Mouse (Mus musculus) liver, adult 10 weeks (tissue): ENCODE measurements around the gene Dok1. TPM values are rescaled to one million over a fixed set of nuclear protein-coding genes. Genes with fewer than 3 reads are reported as not detected.

ENCODE experiments used
- polyA plus RNA-seq: library from polyadenylated mRNA; stranded (reverse); fragments of 350-450 nt; fragmentation: Illumina TruSeq; extraction: RNeasy Lipid Tissue Mini Kit (QIAGEN cat#74804); gene quantifications from one replicate; pipeline ENCODE4 v1.2.3, GENCODE M21; 2014; ENCODE audit warnings: low read depth, low replicate concordance

The Dok1 gene
- not detected for polyA plus RNA-seq

DNA sequence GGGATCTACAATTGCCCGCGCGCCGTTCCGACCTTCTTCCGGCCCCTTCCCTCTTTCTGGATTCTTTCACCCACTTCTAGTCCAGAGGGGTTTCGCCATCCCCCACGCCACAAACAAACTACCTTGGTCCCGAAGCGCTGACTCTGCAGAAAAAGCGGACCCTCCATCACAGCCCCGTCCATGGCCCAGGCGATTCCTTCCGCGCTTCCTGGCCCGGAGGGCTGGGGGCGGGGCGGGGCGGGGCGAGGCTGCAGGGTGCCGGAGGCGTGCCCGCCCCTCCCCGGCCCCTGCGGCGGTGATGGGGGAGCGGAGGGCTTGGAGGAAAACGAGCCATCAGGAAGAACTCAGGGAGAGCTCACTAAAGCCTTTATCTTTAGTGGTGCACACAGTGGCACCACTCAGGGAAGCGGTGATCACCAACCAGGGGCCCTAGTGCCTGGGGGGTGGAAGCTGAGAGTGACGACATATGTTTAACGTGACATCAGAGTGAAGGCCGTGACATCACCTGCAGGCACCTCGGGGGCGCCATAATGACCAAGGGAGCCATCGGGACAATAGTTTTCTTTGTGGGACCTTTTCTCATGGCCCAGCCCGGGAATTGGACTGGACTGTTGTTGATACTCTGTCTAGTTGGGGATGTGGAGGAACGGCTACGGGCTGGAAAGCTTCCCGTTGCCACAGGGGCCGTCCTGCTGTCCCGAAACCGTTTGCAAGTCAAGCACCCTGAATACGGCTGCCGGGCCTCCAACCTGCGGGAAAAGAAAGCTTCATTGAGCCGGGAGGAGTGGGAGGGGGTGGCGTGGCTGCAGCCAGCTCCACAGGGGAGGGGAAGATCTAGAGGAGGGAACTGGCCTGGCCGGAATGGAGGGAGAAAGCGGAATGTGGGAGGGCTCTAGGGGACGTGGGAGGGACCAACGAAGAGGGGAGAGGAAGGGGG is at the start of gene Dok1, which contains the start of gene Loxl3:
Gene Dok1 (minus strand): TSS at position 223 of the 937 bp plus-strand sequence.
Gene Loxl3 (plus strand): TSS at position 925 of the 937 bp plus-strand sequence.

DNA sequence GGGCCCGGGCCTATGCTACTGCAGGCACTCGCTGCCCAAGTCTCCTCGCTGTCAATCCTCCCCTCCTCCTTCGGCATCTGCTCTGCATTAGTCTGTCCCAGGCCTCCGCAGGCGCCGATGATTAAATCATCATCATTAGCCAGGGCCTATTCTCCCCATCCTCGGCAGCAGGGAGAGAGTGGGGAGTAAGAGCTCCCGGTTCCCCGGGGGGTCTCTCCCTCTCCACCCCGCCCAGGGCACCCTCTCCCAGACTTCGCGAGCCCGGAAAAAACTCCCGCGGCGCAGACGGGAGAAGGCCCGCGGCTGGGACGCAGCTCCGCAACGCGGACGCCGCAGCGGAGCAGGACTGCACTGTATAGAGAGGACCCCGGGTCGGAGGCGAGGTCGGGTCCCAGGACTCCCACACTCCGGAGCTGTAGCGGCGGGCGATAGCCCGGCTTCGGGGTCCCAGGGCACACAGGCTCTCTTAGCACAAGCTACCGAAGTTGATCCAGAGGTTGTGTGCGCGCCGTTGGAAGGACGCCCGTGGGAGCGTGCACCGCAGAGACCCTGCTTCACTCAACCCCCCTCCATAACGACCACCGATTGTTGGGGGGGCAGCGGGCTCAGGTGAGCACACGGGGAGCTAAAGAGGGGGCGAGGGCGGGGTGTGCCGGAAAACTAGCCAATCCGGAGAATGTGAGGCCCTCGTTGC is 44.5 kb upstream of the Dok1 start, which contains the start of gene Pcgf1:
Gene Pcgf1 (plus strand): TSS at position 240 of the 694 bp plus-strand sequence.

DNA sequence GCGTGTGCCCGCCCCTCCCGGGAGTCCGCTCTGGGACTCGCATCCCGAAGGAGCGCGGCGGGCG is 36.8 kb upstream of the Dok1 start, which contains the start of gene Tlx2:
Gene Tlx2 (minus strand): TSS at position 47 of the 64 bp plus-strand sequence.

DNA sequence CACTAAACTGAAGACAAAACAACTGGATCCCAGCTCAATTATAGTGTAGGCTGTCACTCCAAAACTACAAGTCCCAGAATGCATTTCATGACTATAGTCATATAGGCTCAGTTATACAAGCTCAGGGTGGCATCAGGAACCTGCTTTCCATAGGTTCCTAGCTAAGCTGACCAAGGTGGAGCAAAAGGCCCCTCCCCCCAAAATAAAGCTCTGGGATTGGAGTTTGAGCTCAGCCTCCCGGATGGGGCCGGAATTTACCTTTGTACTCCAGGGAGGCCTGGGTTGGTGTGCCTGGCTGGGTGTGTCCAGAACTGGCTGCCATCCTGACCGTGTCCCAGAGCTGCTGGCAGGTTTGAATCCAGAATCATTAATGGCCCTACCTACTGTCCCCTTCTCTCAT is 24.5 kb upstream of the Dok1 start, which contains the start of gene Dqx1:
Gene Dqx1 (plus strand): TSS at position 55 of the 400 bp plus-strand sequence.

DNA sequence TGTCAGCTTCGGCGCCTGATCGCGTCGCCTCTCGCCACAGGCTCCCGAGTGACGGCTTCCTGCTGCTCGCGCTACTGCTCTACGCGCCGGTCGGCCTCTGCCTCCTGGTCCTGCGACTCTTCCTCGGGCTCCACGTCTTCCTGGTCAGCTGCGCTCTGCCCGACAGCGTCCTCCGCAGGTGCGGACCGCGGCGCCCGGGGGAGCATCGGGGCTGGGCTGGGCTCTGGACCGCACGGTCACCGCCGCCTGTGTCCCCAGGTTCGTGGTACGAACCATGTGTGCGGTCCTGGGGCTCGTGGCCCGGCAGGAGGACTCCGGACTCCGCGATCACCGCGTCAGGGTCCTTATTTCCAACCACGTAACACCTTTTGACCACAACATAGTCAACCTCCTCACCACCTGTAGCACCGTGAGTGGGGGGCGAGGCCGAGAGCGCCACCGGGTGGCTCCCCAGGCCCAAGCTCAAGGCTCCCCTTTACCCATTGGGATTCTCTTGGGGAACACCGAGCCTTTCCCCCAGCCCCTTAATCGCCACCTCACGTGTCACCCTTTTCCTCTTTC is 21.7 kb upstream of the Dok1 start, which contains the start of gene Htra2:
Gene Htra2 (minus strand): TSS at position 403 of the 561 bp plus-strand sequence.

DNA sequence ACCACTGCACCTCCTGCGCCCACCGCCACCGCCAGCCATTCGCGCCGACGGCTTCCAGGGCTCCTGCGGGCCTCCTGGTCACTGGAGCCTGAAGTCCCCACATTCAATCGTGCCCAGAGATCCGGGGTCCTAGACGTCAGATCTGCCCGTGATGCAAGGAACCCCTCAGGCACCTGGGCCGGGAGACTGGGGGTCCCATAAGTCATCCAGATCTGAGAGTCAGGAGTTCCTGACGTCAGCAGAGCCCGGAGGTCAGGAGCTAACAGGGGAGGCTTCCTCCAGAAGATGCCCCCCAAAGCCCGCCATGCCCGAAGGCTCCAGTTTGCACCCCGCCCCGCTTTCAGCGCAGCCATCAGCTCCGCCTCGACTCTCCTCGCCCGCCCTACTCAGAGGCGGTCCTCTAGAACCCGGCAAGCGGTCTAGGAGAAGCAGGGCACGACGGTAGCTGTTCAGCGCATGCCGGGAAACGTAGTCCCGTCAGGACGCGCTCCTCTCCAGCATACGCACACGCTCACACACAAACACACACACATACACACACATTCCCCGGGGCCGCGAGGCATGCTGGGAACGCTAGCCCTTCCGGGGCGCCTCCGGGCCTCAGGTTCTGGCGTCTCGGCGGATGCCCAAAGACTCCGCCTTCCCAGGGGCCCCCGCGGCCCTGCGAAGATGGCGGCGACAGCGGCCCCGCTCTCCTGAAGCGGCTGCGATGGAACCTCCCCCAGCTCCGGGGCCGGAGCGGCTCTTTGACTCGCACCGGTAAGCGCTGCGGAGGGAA is 21.0 kb upstream of the Dok1 start, which contains the start of gene Aup1:
Gene Aup1 (plus strand): TSS at position 448 of the 778 bp plus-strand sequence.

Other genes starting within 250 kb of the Dok1 start
- gene Sema4f, start 93.7 kb downstream of the Dok1 start, polyA plus RNA-seq: not detected
- not detected for gene M1ap, start 86.6 kb downstream of the Dok1 start, polyA plus RNA-seq
- 0.40 TPM for gene Loxl3, start 702 bp upstream of the Dok1 start, polyA plus RNA-seq
- 23.3 TPM for gene Aup1, start 21.1 kb upstream of the Dok1 start, polyA plus RNA-seq
- gene Htra2, start 21.8 kb upstream of the Dok1 start, polyA plus RNA-seq: 4.0 TPM
- gene Dqx1, start 24.4 kb upstream of the Dok1 start, polyA plus RNA-seq: 1.6 TPM
- gene Tlx2, start 36.8 kb upstream of the Dok1 start, polyA plus RNA-seq: not detected
- 4.5 TPM for gene Pcgf1, start 44.4 kb upstream of the Dok1 start, polyA plus RNA-seq
- not detected for gene Lbx2, start 52.9 kb upstream of the Dok1 start, polyA plus RNA-seq
- gene Ccdc142, start 68.1 kb upstream of the Dok1 start, polyA plus RNA-seq: not detected
- 0.61 TPM for gene Gm42688, start 68.1 kb upstream of the Dok1 start, polyA plus RNA-seq
- 30.5 TPM for gene Mrpl53, start 75.6 kb upstream of the Dok1 start, polyA plus RNA-seq
- gene Mogs, start 82.0 kb upstream of the Dok1 start, polyA plus RNA-seq: 3.1 TPM
- 4.3 TPM for gene Wbp1, start 88.1 kb upstream of the Dok1 start, polyA plus RNA-seq
- gene Ino80b, start 92.0 kb upstream of the Dok1 start, polyA plus RNA-seq: 0.66 TPM
- gene Rtkn, start 102.0 kb upstream of the Dok1 start, polyA plus RNA-seq: not detected
- 0.34 TPM for gene Wdr54, start 122.9 kb upstream of the Dok1 start, polyA plus RNA-seq
- gene 1700003E16Rik, start 122.9 kb upstream of the Dok1 start, polyA plus RNA-seq: not detected
- gene Dctn1, start 132.4 kb upstream of the Dok1 start, polyA plus RNA-seq: 5.5 TPM
- not detected for gene Slc4a5, start 186.4 kb upstream of the Dok1 start, polyA plus RNA-seq